Mouse (Mus musculus) liver, embryonic 14.5 days (tissue): ENCODE data around the gene Mpdu1. TPM values are rescaled to one million over a fixed set of nuclear protein-coding genes. Genes with fewer than 3 reads are reported as not detected.

Source experiments
- ATAC-seq: fragments of 200-750 bp; cut with Nextera tagmentation; 2 replicates; pipeline ENCODE4 v1.8.0; 2017; ENCODE audit warnings: moderate number of reproducible peaks, mild to moderate bottlenecking, moderate library complexity; ENCODE audit not compliant: insufficient read depth
- DNase-seq, 3 experiments: peaks; one replicate each; pipeline ENCODE4 v3.0.0-alpha.2; 2012 to 2013; ENCODE audit warnings: low read depth in 3 of 3, low spot score in 3 of 3
- H3K27ac ChIP-seq: fragments of 300-500 bp; sonication (generic); 2 replicates; pipeline ENCODE4 v1.5.1; 2014; ENCODE audit warnings: moderate library complexity, mild to moderate bottlenecking, control low read depth, inconsistent platforms
- H3K27me3 ChIP-seq: fragments of 300-500 bp; sonication (generic); 2 replicates; pipeline ENCODE4 v1.6.1; 2014; ENCODE audit warnings: mild to moderate bottlenecking, low read length, moderate library complexity; ENCODE audit not compliant: control insufficient read depth, insufficient read depth
- H3K36me3 ChIP-seq: fragments of 300-500 bp; sonication (generic); replicated peaks from 2 replicates; pipeline ENCODE4 v1.6.1; 2014; ENCODE audit warnings: low read depth; ENCODE audit not compliant: control insufficient read depth, insufficient read depth
- H3K4me1 ChIP-seq, 2 experiments: fragments of 200-500 bp in 1 of 2; fragments of 300-500 bp in 1 of 2; sonication (generic) in 1 of 2; replicated peaks; 2 replicates each; pipeline ENCODE4 v1.6.1; 2012 to 2014; ENCODE audit warnings: antibody characterized with exemption in 1 of 2, inconsistent platforms in 1 of 2, low read length in 1 of 2; ENCODE audit not compliant: control insufficient read depth in 2 of 2, insufficient read depth in 2 of 2
- H3K4me2 ChIP-seq: fragments of 300-500 bp; sonication (generic); 2 replicates; pipeline ENCODE4 v1.6.1; 2014; ENCODE audit warnings: low read depth, mild to moderate bottlenecking, control low read depth, moderate library complexity
- H3K4me3 ChIP-seq, 2 experiments: fragments of 200-500 bp in 1 of 2; fragments of 300-500 bp in 1 of 2; sonication (generic) in 1 of 2; 2 replicates each; pipeline ENCODE4 v1.5.1; 2012 to 2014; ENCODE audit warnings: low read depth in 2 of 2, low read length in 2 of 2, mild to moderate bottlenecking in 2 of 2, control low read depth in 1 of 2, inconsistent platforms in 1 of 2, moderate library complexity in 1 of 2; ENCODE audit not compliant: insufficient read depth in 1 of 2
- H3K9ac ChIP-seq: fragments of 300-500 bp; sonication (generic); replicated peaks from 2 replicates; pipeline ENCODE4 v1.6.1; 2014; ENCODE audit warnings: mild to moderate bottlenecking, control low read depth, moderate library complexity
- H3K9me3 ChIP-seq: fragments of 300-500 bp; sonication (generic); 2 replicates; pipeline ENCODE4 v1.6.1; 2016; ENCODE audit warnings: low read length, mixed read lengths; ENCODE audit not compliant: control insufficient read depth
- CTCF ChIP-seq: IDR thresholded peaks from 2 replicates; pipeline ENCODE4 v1.5.1; 2016; ENCODE audit warnings: antibody characterized with exemption, low read depth, control low read depth
- EP300 ChIP-seq: IDR thresholded peaks from 2 replicates; pipeline ENCODE4 v1.6.1; 2016; ENCODE audit warnings: antibody characterized with exemption, low read depth
- WGBS: fragments of 180-500 bp; shearing (Covaris S2); extraction: QIAGEN DNeasy Blood & Tissue Kit; methylation state at CpG from one replicate; pipeline ENCODE4 v1.1.7; 2014; ENCODE audit not compliant: insufficient replicate concordance; 5-methylcytosine and 5-hydroxymethylcytosine counted together
- polyA plus RNA-seq, 2 experiments: library from polyadenylated mRNA; depleted of rRNA in 1 of 2; stranded (reverse) in 1 of 2; unstranded in 1 of 2; fragments of >200 nt; fragmentation: Nextera tagmentation in 1 of 2; extraction: Ambion mirVana in 1 of 2; gene quantifications; 2 replicates each; pipeline versions ENCODE4 v1.2.1 to v1.2.3; 2012 to 2014

Gene Mpdu1
- polyA plus RNA-seq, 2 experiments: 16.0 to 40.4 TPM

- Histone ChIP-seq H3K36me3 (peaks cover 65% of the 10 kb centered on the region), H3K27me3 (no peaks in the 10 kb centered on the region), H3K4me3 (peak overlapping the region; percentile 77 to 94), H3K9me3 (no peaks in the 10 kb centered on the region), H3K27ac (peak overlapping the region; percentile 97), H3K4me2 (peak overlapping the region; percentile 97), H3K4me1 (peaks cover 13 to 17% of the 10 kb centered on the region in 2 experiments), H3K9ac (peak overlapping the region; percentile 99)
- DNase-seq (no peak), ATAC-seq (peak; percentile 3; the same call in 1 of the 2 replicates)
- TF ChIP-seq EP300: no peak
- no peak; the same call in 1 of the 2 replicates for TF ChIP-seq CTCF
- 1% methylated on average over 43 of the region's 43 CpGs for WGBS
These were observed 9.3 kb upstream of the Mpdu1 start for GRCm38 (mm10) chr11:69671726-69672124.

GRCm38 (mm10) chr11:69670786-69671725 lies 8.6 kb upstream of the Mpdu1 start:
- H3K9me3 ChIP-seq: no peaks in the 10 kb centered on the region
- H3K36me3 ChIP-seq: peaks cover 66% of the 10 kb centered on the region
- under 1% methylated on average over 58 of the region's 61 CpGs for WGBS
- H3K4me1 ChIP-seq: peaks cover 13 to 17% of the 10 kb centered on the region in 2 experiments
- peak overlapping the region; percentile 99 for H3K9ac ChIP-seq
- ATAC-seq (peak; percentile 63), DNase-seq (peak; percentile 85 to 88 (median 87))
- TF ChIP-seq CTCF (no peak), EP300 (0 out of 2 replicates have a peak, but pooled peaks have one; percentile 13)
- peak overlapping the region; percentile 97 for H3K27ac ChIP-seq
- peak overlapping the region; percentile 97 for H3K4me2 ChIP-seq
- peak overlapping the region; percentile 77 to 94 for H3K4me3 ChIP-seq
- no peaks in the 10 kb centered on the region for H3K27me3 ChIP-seq

DNA sequence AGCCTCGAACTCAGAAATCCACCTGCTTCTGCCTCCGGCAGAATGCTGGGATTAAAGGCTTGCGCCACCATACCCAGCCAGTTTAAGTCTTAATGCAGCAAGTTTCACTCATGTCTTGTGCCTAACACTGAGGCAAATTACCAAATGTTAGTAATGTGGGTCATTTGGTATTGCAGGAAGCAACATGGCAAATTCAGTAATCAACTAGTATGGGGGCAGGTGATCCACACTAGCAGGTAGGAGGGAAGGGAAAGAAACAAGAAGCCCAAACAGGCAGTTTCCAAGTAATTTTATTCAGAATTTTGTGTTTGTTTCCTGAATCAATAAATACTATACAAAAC lies 4.2 kb upstream of the Mpdu1 start:
- WGBS: 78% methylated on average over 3 of the region's 3 CpGs

GRCm38 (mm10) chr11:69665961-69666664 lies 3.7 kb upstream of the Mpdu1 start, which contains the start of gene Cd68:
Gene Cd68 (minus strand): TSS chr11:69666153.
- TF ChIP-seq EP300 (no peak), CTCF (no peak)
- Histone ChIP-seq H3K4me1 (peaks cover 21 to 29% of the 10 kb centered on the region in 2 experiments), H3K36me3 (peaks cover 65% of the 10 kb centered on the region), H3K4me2 (no peak within 1 kb of the TSS), H3K4me3 (no peak within 1 kb of the TSS), H3K27me3 (no peaks in the 10 kb centered on the region), H3K9ac (no peak within 1 kb of the TSS; the same call in 1 of the 2 replicates), H3K9me3 (no peaks in the 10 kb centered on the region), H3K27ac (peak within 1 kb of the TSS; percentile 2)
- ATAC-seq: no peak
- peak; percentile 49 to 73 (median 60) for DNase-seq
- WGBS: 25% methylated on average over 7 of the region's 7 CpGs

More for the DNA sequence above, 4.2 kb upstream of the Mpdu1 start:
- no peak overlapping the region for H3K9ac ChIP-seq
- TF ChIP-seq CTCF (no peak), EP300 (no peak)
- no peak overlapping the region for H3K4me2 ChIP-seq
- no peak for ATAC-seq
- H3K36me3 ChIP-seq: peaks cover 65% of the 10 kb centered on the region
- peak overlapping the region; percentile 2 for H3K27ac ChIP-seq
- no peak for DNase-seq
- no peaks in the 10 kb centered on the region for H3K9me3 ChIP-seq
- H3K27me3 ChIP-seq: no peaks in the 10 kb centered on the region
- peaks cover 16 to 24% of the 10 kb centered on the region in 2 experiments for H3K4me1 ChIP-seq
- H3K4me3 ChIP-seq: no peak overlapping the region
